Mouse (Mus musculus): ENCODE data around the gene Lsamp.

DNA sequence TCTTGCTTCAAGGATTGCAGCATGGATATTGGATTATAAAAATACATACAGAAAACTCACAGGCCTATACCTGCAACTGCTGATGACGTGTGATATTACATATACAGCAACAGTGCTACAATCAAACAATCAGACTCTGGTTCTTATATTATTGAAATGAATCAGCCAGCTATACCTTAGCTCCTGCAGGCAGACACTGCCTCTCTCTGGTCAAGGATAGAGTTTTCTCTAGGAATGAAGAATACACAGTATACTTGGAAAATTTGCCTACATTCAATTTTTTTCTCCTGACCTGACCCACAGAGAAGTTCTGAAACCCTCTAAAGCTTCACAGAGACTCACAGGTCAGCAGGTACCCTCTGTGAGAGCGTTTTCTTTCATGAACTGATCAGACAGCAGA is 1105.9 kb downstream of the Lsamp start:
- TF ChIP-seq GATA1 (IDR thresholded peaks at IDR 0.05; ENCODE audit: low read length) = no peak
- TF ChIP-seq TAL1 (IDR thresholded peaks at IDR 0.05; ENCODE audit: low read length) = no peak
